Comparison of ENCODE assay signal across 19 mouse cellular contexts in the genomic region with DNA sequence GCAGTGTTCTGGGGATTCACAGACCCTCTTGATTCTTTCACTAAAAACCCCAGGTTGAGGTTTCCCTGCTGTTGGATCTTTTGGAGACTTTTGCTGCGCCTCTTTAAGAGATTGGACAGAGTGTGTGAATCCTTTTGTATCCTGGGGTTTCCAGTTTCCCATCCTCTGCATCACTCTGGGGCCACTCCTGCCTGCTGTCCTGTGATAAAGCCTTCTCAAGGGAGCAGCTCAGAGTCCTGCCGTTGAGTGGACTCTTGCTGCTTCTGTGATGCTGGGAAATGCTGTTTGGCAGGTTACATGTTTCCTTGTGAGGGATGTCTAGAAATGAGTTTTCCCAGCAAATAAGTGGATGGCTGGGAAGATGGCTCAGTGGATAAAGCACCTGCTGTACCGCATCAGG. TPM values are rescaled to one million over a fixed set of nuclear protein-coding genes. Genes with fewer than 3 reads are reported as not detected.
DNase-seq lines count a peak whose midpoint lies in the region; ATAC-seq and TF ChIP-seq lines count a peak whose summit lies in the region.
"Had no signal": no experiment of that assay in that cellular context is flagged by ENCODE, and none has a peak within 500 bp of the region (broad histone marks: within the 10 kb centered on the region; RNA-seq: fewer than 3 reads in every experiment).

No protein-coding gene starts in this region.

- peak overlapping the region; percentile 52 for H3K4me2 ChIP-seq in liver, embryonic 15.5 days
- H3K4me2 ChIP-seq: limb, embryonic 13.5 days; lung, embryonic 15.5 days had no signal

- H3K27ac ChIP-seq in bone marrow, adult 2 months (ENCODE audit: control insufficient read depth, insufficient read depth, low read depth, low read length, poor library complexity), result peak overlapping the region; percentile 18
- H3K27ac ChIP-seq in liver, embryonic 15.5 days (replicated peaks), result peak overlapping the region; percentile 91
- H3K27ac ChIP-seq: forebrain, embryonic 10.5 days; hindbrain, postnatal 0 days; limb, embryonic 13.5 days; lung, embryonic 15.5 days had no signal

- DNase-seq in gastrocnemius, postnatal 25 days, result peak; percentile 3
- DNase-seq in gastrocnemius, postnatal 10 days, result no peak
- no peak for DNase-seq in urinary bladder, postnatal 36 days (ENCODE audit: low spot score in 2 of 2)
- no peak for DNase-seq in adrenal gland, adult 8-10 months
- DNase-seq: adrenal gland, postnatal 36 days; cerebellum, adult 8-10 months; kidney, postnatal 36 days; lung, postnatal 36 days; right cerebral cortex, adult 18-20 months; right cerebral cortex, postnatal 4 days; thymus, postnatal 25 days had no signal

- peaks cover 2% of the 10 kb centered on the region for H3K4me1 ChIP-seq in bone marrow, adult 2 months (ENCODE audit: control insufficient read depth, insufficient read depth, low read length)
- peaks cover 90% of the 10 kb centered on the region for H3K4me1 ChIP-seq in liver, embryonic 15.5 days (replicated peaks)
- H3K4me1 ChIP-seq: limb, embryonic 13.5 days; lung, embryonic 15.5 days had no signal

- H3K9me3 ChIP-seq in liver, embryonic 15.5 days (replicated peaks), result no peaks in the 10 kb centered on the region
- H3K9me3 ChIP-seq: forebrain, embryonic 10.5 days; limb, embryonic 13.5 days; lung, embryonic 15.5 days had no signal

- no peaks in the 10 kb centered on the region; the same call in 1 of the 2 replicates for H3K27me3 ChIP-seq in liver, embryonic 15.5 days
- H3K27me3 ChIP-seq: limb, embryonic 13.5 days had no signal

- no peak for TF ChIP-seq CTCF in bone marrow, adult 2 months (IDR thresholded peaks at IDR 0.05; ENCODE audit: control insufficient read depth, insufficient read depth, low read length)

- peak overlapping the region; percentile 31 for H3K9ac ChIP-seq in liver, embryonic 15.5 days
- H3K9ac ChIP-seq: limb, embryonic 13.5 days; lung, embryonic 15.5 days had no signal

- WGBS in bone marrow, adult 2 months, result 73% methylated on average over 3 of the region's 3 CpGs
- WGBS in liver, embryonic 15.5 days (ENCODE audit: insufficient replicate concordance), result 48% methylated on average over 3 of the region's 3 CpGs

- H3K36me3 ChIP-seq in liver, embryonic 15.5 days (replicated peaks), result no peaks in the 10 kb centered on the region
- H3K36me3 ChIP-seq: forebrain, embryonic 10.5 days; limb, embryonic 13.5 days; lung, embryonic 15.5 days had no signal

- TF ChIP-seq POLR2A in bone marrow, adult 2 months (IDR thresholded peaks at IDR 0.05; ENCODE audit: borderline replicate concordance, control insufficient read depth, low read depth, low read length), result no peak

- no peak overlapping the region for H3K4me3 ChIP-seq in bone marrow, adult 2 months (replicated peaks; ENCODE audit: control insufficient read depth, low read depth, low read length)
- H3K4me3 ChIP-seq in liver, embryonic 15.5 days (replicated peaks), result peak overlapping the region; percentile 30
- H3K4me3 ChIP-seq: forebrain, embryonic 10.5 days; limb, embryonic 13.5 days; lung, embryonic 15.5 days had no signal

- peak; percentile 52 for ATAC-seq in erythroid progenitor cell, adult 5-6 weeks (replicated peaks; ENCODE audit: low FRiP score, poor library complexity, severe bottlenecking)
- ATAC-seq in liver, embryonic 15.5 days (ENCODE audit: insufficient read depth), result peak; percentile 61
- ATAC-seq: hindbrain, postnatal 0 days; intestine, embryonic 16.5 days had no signal

RNA-seq across cellular contexts. Expression of a gene that starts 15.0 kb away (rescaled TPM):
- total RNA-seq in gastrocnemius, postnatal 25 days (2021), result 1 to 10 TPM; 6.9 to 8.1 TPM
- 10 to 100 TPM in 1 of 2 experiments, 1 to 10 TPM in 1; 9.8 to 11.0 TPM for total RNA-seq in gastrocnemius, postnatal 10 days (2021)
- 13.6 and 14.4 TPM in 2 replicates for polyA plus RNA-seq in bone marrow, adult 2 months (2011; ENCODE audit: insufficient read depth, insufficient read length, low replicate concordance, missing spikeins)
- total RNA-seq in erythroid progenitor cell, adult 5-6 weeks (2015; ENCODE audit: low replicate concordance), result 5.0 and 10.5 TPM in 2 replicates
- 7.9 and 13.1 TPM in 2 replicates for total RNA-seq in erythroid progenitor cell, adult 5-6 weeks (2017; ENCODE audit: low replicate concordance)
- 15.9 and 16.3 TPM in 2 replicates for polyA plus RNA-seq in liver, embryonic 15.5 days (2015; fragmentation: Nextera tagmentation; extraction: Ambion mirVana)
- 10 to 100 TPM; 21.6 to 34.1 (median 27.6) TPM for total RNA-seq in adrenal gland, adult 8-10 months (2022)

RNA-seq across cellular contexts. Expression of a gene that starts 37.6 kb away (rescaled TPM):
- 10 to 100 TPM; 67.6 to 73.7 TPM for total RNA-seq in gastrocnemius, postnatal 25 days (2021)
- 10 to 100 TPM; 51.2 to 67.3 TPM for total RNA-seq in gastrocnemius, postnatal 10 days (2021)
- polyA plus RNA-seq in bone marrow, adult 2 months (2011; ENCODE audit: insufficient read depth, insufficient read length, low replicate concordance, missing spikeins), result 23.9 and 28.6 TPM in 2 replicates
- total RNA-seq in erythroid progenitor cell, adult 5-6 weeks (2015; ENCODE audit: low replicate concordance), result 139 and 143 TPM in 2 replicates
- 235 and 242 TPM in 2 replicates for total RNA-seq in erythroid progenitor cell, adult 5-6 weeks (2017; ENCODE audit: low replicate concordance)
- 22.1 and 22.2 TPM in 2 replicates for polyA plus RNA-seq in liver, embryonic 15.5 days (2015; fragmentation: Nextera tagmentation; extraction: Ambion mirVana)
- 10 to 100 TPM; 64.5 to 98.4 (median 79.4) TPM for total RNA-seq in adrenal gland, adult 8-10 months (2022)
